Mouse (Mus musculus): ENCODE results near the gene Tenm4.

- no peak for TF ChIP-seq CTCF (IDR thresholded peaks at IDR 0.05; ENCODE audit: low read depth)
- no peak for TF ChIP-seq EP300 (IDR thresholded peaks at IDR 0.05; ENCODE audit: low read depth)
Measured at GRCm38 (mm10) chr7:96811691-96812090, 640.6 kb downstream of the Tenm4 start.

Measured in liver, postnatal 0 days (tissue).